Mouse (Mus musculus): Measurements from ENCODE around the gene Kif6. TPM values are rescaled to one million over a fixed set of nuclear protein-coding genes. Genes with fewer than 3 reads are reported as not detected.

Gene Kif6
- polyA plus RNA-seq, 1 experiment: 1.7 TPM

DNA sequence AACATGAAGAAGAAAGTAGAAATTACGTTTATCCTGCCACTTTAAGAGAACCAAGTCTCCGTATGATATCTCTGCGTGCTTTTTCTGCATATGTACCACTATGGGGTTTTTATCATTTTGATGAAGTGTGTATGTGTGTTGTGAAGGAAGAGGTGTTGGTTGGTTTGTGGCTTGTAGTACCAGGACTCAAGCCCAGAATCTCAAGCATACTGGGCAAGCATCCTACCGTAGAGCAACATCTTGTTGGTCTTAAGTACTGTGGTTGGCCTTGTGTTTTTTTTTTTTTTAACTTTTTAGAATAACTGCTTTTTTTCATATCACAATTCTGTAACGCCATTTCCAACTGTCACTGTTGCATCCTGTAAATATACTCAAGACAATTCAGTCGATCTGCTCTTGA, 277.5 kb downstream of the Kif6 start:
- H3K4me1 ChIP-seq (ENCODE audit: control insufficient read depth, insufficient read depth, low read length): no peaks in the 10 kb centered on the region
- no peak for TF ChIP-seq CTCF (IDR thresholded peaks at IDR 0.05; ENCODE audit: borderline replicate concordance, insufficient read depth, low read depth, low read length)
- no peak for TF ChIP-seq POLR2A (IDR thresholded peaks at IDR 0.05; ENCODE audit: borderline replicate concordance, insufficient read depth, low read length)
- H3K4me3 ChIP-seq (replicated peaks; ENCODE audit: insufficient read depth, low read depth, low read length): no peak overlapping the region
- WGBS: 93% methylated on average over 6 of the region's 6 CpGs
- no peak overlapping the region for H3K27ac ChIP-seq (ENCODE audit: insufficient read depth, low read length)
- no peak for DNase-seq
- no peaks in the 10 kb centered on the region for H3K27me3 ChIP-seq (ENCODE audit: control insufficient read depth, insufficient read depth, low read length)

GRCm38 (mm10) chr17:49894471-49894870, 279.5 kb downstream of the Kif6 start:
- WGBS: 42% methylated on average over 6 of the region's 6 CpGs
- DNase-seq: no peak
- Histone ChIP-seq H3K4me1 (ENCODE audit: control insufficient read depth, insufficient read depth, low read length) (0 out of 2 replicates have a peak, but pooled peaks cover 2% of the 10 kb centered on the region), H3K4me3 (replicated peaks; ENCODE audit: insufficient read depth, low read depth, low read length) (no peak overlapping the region), H3K27ac (ENCODE audit: insufficient read depth, low read length) (no peak overlapping the region), H3K27me3 (ENCODE audit: control insufficient read depth, insufficient read depth, low read length) (no peaks in the 10 kb centered on the region)
- no peak for TF ChIP-seq POLR2A (IDR thresholded peaks at IDR 0.05; ENCODE audit: borderline replicate concordance, insufficient read depth, low read length)
- no peak for TF ChIP-seq CTCF (IDR thresholded peaks at IDR 0.05; ENCODE audit: borderline replicate concordance, insufficient read depth, low read depth, low read length)

DNA sequence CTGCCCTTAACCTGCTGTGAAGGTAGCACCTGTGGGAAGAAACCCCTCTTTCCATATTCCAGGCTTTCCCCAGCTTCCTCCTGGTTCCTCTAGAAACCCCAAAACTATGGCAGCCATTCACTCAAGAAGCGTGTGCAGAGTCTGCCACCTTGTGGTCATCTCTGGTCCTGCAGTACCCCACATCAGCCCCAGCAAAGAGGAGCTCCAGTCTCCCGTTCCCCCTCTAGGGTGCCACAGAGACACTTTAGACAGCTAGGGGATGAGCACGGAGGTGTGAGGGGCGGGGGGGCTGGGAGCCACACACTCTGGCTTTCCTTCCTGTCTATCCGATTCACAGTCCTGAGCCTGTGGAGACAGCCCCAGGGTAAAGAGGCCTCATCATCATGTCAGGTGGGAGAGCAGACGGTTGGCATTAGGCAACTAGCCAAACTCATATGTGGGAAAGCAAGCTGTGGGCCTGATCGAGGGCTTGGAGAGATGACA, 284.0 kb downstream of the Kif6 start:
- Histone ChIP-seq H3K27me3 (ENCODE audit: control insufficient read depth, insufficient read depth, low read length) (no peaks in the 10 kb centered on the region), H3K4me3 (replicated peaks; ENCODE audit: insufficient read depth, low read depth, low read length) (no peak overlapping the region), H3K27ac (ENCODE audit: insufficient read depth, low read length) (no peak overlapping the region), H3K4me1 (ENCODE audit: control insufficient read depth, insufficient read depth, low read length) (0 out of 2 replicates have a peak, but pooled peaks cover 3% of the 10 kb centered on the region)
- TF ChIP-seq CTCF (IDR thresholded peaks at IDR 0.05; ENCODE audit: borderline replicate concordance, insufficient read depth, low read depth, low read length): peak; percentile 95
- no peak for TF ChIP-seq POLR2A (IDR thresholded peaks at IDR 0.05; ENCODE audit: borderline replicate concordance, insufficient read depth, low read length)
- peak; percentile 77 to 88 for DNase-seq
- WGBS: 3% methylated on average over 7 of the region's 7 CpGs

- TF ChIP-seq POLR2A (IDR thresholded peaks at IDR 0.05; ENCODE audit: borderline replicate concordance, insufficient read depth, low read length) (no peak), CTCF (IDR thresholded peaks at IDR 0.05; ENCODE audit: borderline replicate concordance, insufficient read depth, low read depth, low read length) (no peak)
- Histone ChIP-seq H3K4me1 (ENCODE audit: control insufficient read depth, insufficient read depth, low read length) (0 out of 2 replicates have a peak, but pooled peaks cover 3% of the 10 kb centered on the region), H3K27ac (ENCODE audit: insufficient read depth, low read length) (no peak overlapping the region), H3K4me3 (replicated peaks; ENCODE audit: insufficient read depth, low read depth, low read length) (no peak overlapping the region), H3K27me3 (ENCODE audit: control insufficient read depth, insufficient read depth, low read length) (no peaks in the 10 kb centered on the region)
- no peak for DNase-seq
- 95% methylated on average over 7 of the region's 7 CpGs for whole genome bisulfite sequencing
Measured at GRCm38 (mm10) chr17:49902613-49903012, 287.7 kb downstream of the Kif6 start.

- WGBS: 73% methylated on average over 4 of the region's 4 CpGs
- Histone ChIP-seq H3K4me1 (ENCODE audit: control insufficient read depth, insufficient read depth, low read length) (no peaks in the 10 kb centered on the region), H3K27ac (ENCODE audit: insufficient read depth, low read length) (no peak overlapping the region), H3K4me3 (replicated peaks; ENCODE audit: insufficient read depth, low read depth, low read length) (no peak overlapping the region), H3K27me3 (ENCODE audit: control insufficient read depth, insufficient read depth, low read length) (no peaks in the 10 kb centered on the region)
- TF ChIP-seq CTCF (IDR thresholded peaks at IDR 0.05; ENCODE audit: borderline replicate concordance, insufficient read depth, low read depth, low read length) (no peak), POLR2A (IDR thresholded peaks at IDR 0.05; ENCODE audit: borderline replicate concordance, insufficient read depth, low read length) (no peak)
- DNase-seq: no peak
Measured at GRCm38 (mm10) chr17:49923429-49923828, 308.5 kb downstream of the Kif6 start.

GRCm38 (mm10) chr17:49927611-49928010, 312.7 kb downstream of the Kif6 start:
- no peaks in the 10 kb centered on the region for H3K4me1 ChIP-seq (ENCODE audit: control insufficient read depth, insufficient read depth, low read length)
- no peak overlapping the region for H3K4me3 ChIP-seq (replicated peaks; ENCODE audit: insufficient read depth, low read depth, low read length)
- WGBS: 94% methylated on average over 2 of the region's 2 CpGs
- H3K27me3 ChIP-seq (ENCODE audit: control insufficient read depth, insufficient read depth, low read length): no peaks in the 10 kb centered on the region
- no peak overlapping the region for H3K27ac ChIP-seq (ENCODE audit: insufficient read depth, low read length)
- TF ChIP-seq CTCF (IDR thresholded peaks at IDR 0.05; ENCODE audit: borderline replicate concordance, insufficient read depth, low read depth, low read length) (no peak), POLR2A (IDR thresholded peaks at IDR 0.05; ENCODE audit: borderline replicate concordance, insufficient read depth, low read length) (no peak)
- no peak for DNase-seq

- WGBS: 63% methylated on average over 3 of the region's 3 CpGs
- TF ChIP-seq CTCF (IDR thresholded peaks at IDR 0.05; ENCODE audit: borderline replicate concordance, insufficient read depth, low read depth, low read length): no peak
- TF ChIP-seq POLR2A (IDR thresholded peaks at IDR 0.05; ENCODE audit: borderline replicate concordance, insufficient read depth, low read length): no peak
- no peaks in the 10 kb centered on the region for H3K27me3 ChIP-seq (ENCODE audit: control insufficient read depth, insufficient read depth, low read length)
- no peak overlapping the region for H3K27ac ChIP-seq (ENCODE audit: insufficient read depth, low read length)
- no peaks in the 10 kb centered on the region for H3K4me1 ChIP-seq (ENCODE audit: control insufficient read depth, insufficient read depth, low read length)
- H3K4me3 ChIP-seq (replicated peaks; ENCODE audit: insufficient read depth, low read depth, low read length): no peak overlapping the region
- DNase-seq: no peak
Measured at GRCm38 (mm10) chr17:49933806-49934205, 318.9 kb downstream of the Kif6 start.

DNA sequence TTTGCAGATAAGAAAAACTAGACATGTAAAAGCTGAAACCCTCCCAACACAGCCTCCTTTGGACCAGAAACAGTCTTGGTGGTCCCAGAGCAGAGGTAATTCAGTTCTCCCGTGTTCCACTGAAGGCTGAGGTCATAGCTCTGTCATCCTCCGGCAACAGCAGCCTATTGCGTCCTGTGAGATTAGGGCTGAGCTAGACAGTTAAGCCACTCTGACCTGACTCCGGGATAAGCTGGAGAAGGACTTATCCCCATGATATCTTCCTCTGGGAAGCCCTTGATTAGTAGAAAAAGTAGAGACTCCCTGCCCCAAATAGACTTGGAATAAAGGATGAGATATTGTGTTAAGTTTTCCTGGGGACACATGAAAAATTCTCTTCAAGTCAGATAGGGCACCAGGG, 319.6 kb downstream of the Kif6 start:
- TF ChIP-seq POLR2A (IDR thresholded peaks at IDR 0.05; ENCODE audit: borderline replicate concordance, insufficient read depth, low read length) (no peak), CTCF (IDR thresholded peaks at IDR 0.05; ENCODE audit: borderline replicate concordance, insufficient read depth, low read depth, low read length) (no peak)
- no peak overlapping the region for H3K27ac ChIP-seq (ENCODE audit: insufficient read depth, low read length)
- WGBS: 72% methylated on average over 4 of the region's 4 CpGs

More for the DNA sequence above, 319.6 kb downstream of the Kif6 start:
- Histone ChIP-seq H3K27me3 (ENCODE audit: control insufficient read depth, insufficient read depth, low read length) (no peaks in the 10 kb centered on the region), H3K4me1 (ENCODE audit: control insufficient read depth, insufficient read depth, low read length) (no peaks in the 10 kb centered on the region), H3K4me3 (replicated peaks; ENCODE audit: insufficient read depth, low read depth, low read length) (no peak overlapping the region)
- DNase-seq: no peak

Measured in cerebellum, adult 2 months (tissue).